Mouse (Mus musculus): Measurements from ENCODE around the gene Naa80. TPM values are rescaled to one million over a fixed set of nuclear protein-coding genes. Genes with fewer than 3 reads are reported as not detected.

Gene Naa80
- polyA plus RNA-seq, 1 experiment: 46.3 TPM

DNA sequence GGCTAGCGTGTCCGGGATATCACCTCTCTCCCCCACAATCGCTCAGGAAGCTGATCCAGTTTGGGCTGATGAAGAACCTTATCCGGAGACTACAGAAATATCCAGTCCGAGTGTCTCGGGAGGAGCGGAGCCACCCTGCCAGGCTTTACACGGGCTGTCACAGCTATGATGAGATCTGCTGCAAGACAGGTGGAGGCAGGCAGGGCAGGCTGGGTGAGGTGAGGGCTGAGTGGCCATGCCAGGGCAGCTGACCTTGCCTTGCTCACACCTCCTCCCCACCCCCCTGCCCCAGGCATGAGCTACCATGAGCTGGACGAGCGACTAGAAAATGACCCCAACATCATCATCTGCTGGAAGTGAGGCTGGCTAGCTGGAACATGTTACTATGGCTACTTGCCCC lies 33.5 kb upstream of the Naa80 start:
- Histone ChIP-seq H3K36me3 (ENCODE audit: control insufficient read depth, insufficient read depth, low read length) (peaks cover 8% of the 10 kb centered on the region; the same call in 1 of the 2 replicates), H3K27ac (ENCODE audit: insufficient read depth, low read depth, low read length) (no peak overlapping the region), H3K4me3 (ENCODE audit: low read depth, low read length) (no peak overlapping the region), H3K4me1 (ENCODE audit: control insufficient read depth, insufficient read depth, insufficient read length, low read length) (peaks cover 15% of the 10 kb centered on the region), H3K27me3 (ENCODE audit: control insufficient read depth, insufficient read depth, low read length) (no peaks in the 10 kb centered on the region)
- TF ChIP-seq POLR2A (IDR thresholded peaks at IDR 0.05; ENCODE audit: low read depth, low read length): no peak
- no peak for TF ChIP-seq CTCF (IDR thresholded peaks at IDR 0.05; ENCODE audit: extremely low read depth, insufficient read length, insufficient replicate concordance, low read depth, low read length)
- 89% methylated on average over 10 of the region's 10 CpGs for WGBS

DNA sequence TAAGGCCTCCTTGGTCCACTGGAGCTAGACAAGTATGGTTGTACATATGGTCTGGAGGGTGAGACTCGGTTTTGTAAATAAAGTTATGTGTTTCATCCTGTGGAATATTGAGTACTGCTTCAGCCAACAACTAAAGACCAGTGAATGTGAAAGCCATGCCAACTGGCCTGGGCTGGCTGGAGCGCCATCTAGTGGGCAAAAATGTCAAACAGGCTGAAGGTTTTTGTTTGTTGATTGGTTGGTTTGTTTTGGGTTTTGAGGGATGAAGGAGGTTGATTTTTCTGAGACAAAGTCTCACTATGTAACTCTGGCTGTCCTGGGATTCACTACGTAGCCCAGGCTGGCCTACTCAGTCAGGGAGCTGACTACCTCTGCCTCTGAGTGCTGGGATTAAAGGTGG lies 33.1 kb upstream of the Naa80 start:
- TF ChIP-seq CTCF (IDR thresholded peaks at IDR 0.05; ENCODE audit: extremely low read depth, insufficient read length, insufficient replicate concordance, low read depth, low read length): peak; percentile 95; the same call in 1 of the 2 replicates
- TF ChIP-seq POLR2A (IDR thresholded peaks at IDR 0.05; ENCODE audit: low read depth, low read length): no peak
- Histone ChIP-seq H3K4me3 (ENCODE audit: low read depth, low read length) (no peak overlapping the region), H3K36me3 (ENCODE audit: control insufficient read depth, insufficient read depth, low read length) (peaks cover 8% of the 10 kb centered on the region; the same call in 1 of the 2 replicates), H3K27ac (ENCODE audit: insufficient read depth, low read depth, low read length) (no peak overlapping the region), H3K4me1 (ENCODE audit: control insufficient read depth, insufficient read depth, insufficient read length, low read length) (peaks cover 15% of the 10 kb centered on the region), H3K27me3 (ENCODE audit: control insufficient read depth, insufficient read depth, low read length) (no peaks in the 10 kb centered on the region)
- 18% methylated on average over 3 of the region's 3 CpGs for WGBS

DNA sequence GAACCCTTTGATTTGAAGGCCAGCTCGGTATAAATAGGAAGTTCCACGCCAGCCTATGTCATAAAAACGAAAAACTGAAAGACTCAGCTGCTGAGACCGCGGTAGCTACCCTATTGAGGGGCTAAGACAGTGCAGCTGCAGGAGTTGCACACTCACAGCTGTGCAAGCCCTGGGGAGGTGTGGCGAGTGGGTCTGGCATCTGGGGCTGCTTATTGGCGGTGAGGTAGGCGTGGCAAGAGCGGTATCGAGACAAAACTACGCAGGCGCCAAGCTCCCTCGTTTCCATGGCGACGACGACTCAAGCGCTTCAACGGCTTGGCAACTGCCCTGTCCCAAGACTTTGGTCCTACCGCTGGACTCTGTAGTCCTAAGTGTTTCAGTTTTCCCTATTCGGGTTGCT lies 31.7 kb upstream of the Naa80 start, which contains the start of gene Zmynd10:
TSS of gene Zmynd10 (plus strand) at position 273 of the 400 bp plus-strand sequence.
- H3K4me1 ChIP-seq (ENCODE audit: control insufficient read depth, insufficient read depth, insufficient read length, low read length): peaks cover 18% of the 10 kb centered on the region
- no peaks in the 10 kb centered on the region for H3K27me3 ChIP-seq (ENCODE audit: control insufficient read depth, insufficient read depth, low read length)
- peaks cover 8% of the 10 kb centered on the region; the same call in 1 of the 2 replicates for H3K36me3 ChIP-seq (ENCODE audit: control insufficient read depth, insufficient read depth, low read length)
- no peak within 1 kb of the TSS for H3K27ac ChIP-seq (ENCODE audit: insufficient read depth, low read depth, low read length)
- 2% methylated on average over 20 of the region's 20 CpGs for WGBS
- TF ChIP-seq POLR2A (IDR thresholded peaks at IDR 0.05; ENCODE audit: low read depth, low read length) (no peak), CTCF (IDR thresholded peaks at IDR 0.05; ENCODE audit: extremely low read depth, insufficient read length, insufficient replicate concordance, low read depth, low read length) (no peak)
- H3K4me3 ChIP-seq (ENCODE audit: low read depth, low read length): peak within 1 kb of the TSS; percentile 27

DNA sequence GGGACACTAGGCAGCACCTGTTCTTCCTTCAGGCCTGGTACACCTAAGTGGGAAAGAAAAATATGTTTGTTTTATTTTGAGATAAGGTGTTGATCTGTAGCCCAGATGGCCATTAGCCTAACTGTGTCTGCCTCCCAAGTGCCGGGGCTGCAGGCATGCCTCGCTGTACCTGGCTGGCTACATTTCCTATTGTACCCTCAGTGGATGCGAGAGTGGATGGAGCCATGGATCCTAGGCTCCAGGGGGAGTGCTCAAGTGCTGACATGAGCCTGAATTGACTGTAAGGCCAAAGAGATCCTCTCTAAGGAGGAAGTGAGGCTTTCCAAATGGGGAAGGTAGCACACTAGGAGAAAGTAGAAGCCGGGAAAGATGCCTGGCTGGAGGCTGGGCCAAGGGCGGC lies 30.7 kb upstream of the Naa80 start:
- no peak for TF ChIP-seq POLR2A (IDR thresholded peaks at IDR 0.05; ENCODE audit: low read depth, low read length)
- no peak for TF ChIP-seq CTCF (IDR thresholded peaks at IDR 0.05; ENCODE audit: extremely low read depth, insufficient read length, insufficient replicate concordance, low read depth, low read length)
- Histone ChIP-seq H3K36me3 (ENCODE audit: control insufficient read depth, insufficient read depth, low read length) (peaks cover 8% of the 10 kb centered on the region; the same call in 1 of the 2 replicates), H3K27ac (ENCODE audit: insufficient read depth, low read depth, low read length) (no peak overlapping the region), H3K4me3 (ENCODE audit: low read depth, low read length) (no peak overlapping the region), H3K4me1 (ENCODE audit: control insufficient read depth, insufficient read depth, insufficient read length, low read length) (peaks cover 18% of the 10 kb centered on the region), H3K27me3 (ENCODE audit: control insufficient read depth, insufficient read depth, low read length) (no peaks in the 10 kb centered on the region)
- 69% methylated on average over 5 of the region's 5 CpGs for WGBS

DNA sequence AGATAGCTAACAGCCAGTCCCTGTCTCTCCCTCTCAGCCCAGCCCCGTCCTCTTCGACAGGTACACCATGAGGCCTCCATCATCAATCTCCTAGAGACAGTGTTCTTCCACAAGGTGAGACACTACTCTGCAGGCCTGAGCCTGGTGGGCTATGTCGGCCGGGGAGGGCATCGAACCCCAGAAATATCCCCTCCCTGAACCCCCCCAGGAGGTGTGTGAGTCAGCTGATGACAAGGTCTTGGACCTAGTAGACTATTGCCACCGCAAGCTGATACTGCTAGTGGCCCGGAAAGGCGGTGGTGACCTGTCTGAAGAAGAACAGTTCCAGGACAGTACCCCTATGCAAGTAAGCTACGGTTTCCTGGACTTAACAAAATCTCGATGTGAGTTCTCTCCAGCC lies 29.9 kb upstream of the Naa80 start:
- 92% methylated on average over 10 of the region's 10 CpGs for WGBS
- Histone ChIP-seq H3K4me1 (ENCODE audit: control insufficient read depth, insufficient read depth, insufficient read length, low read length) (peaks cover 19% of the 10 kb centered on the region), H3K36me3 (ENCODE audit: control insufficient read depth, insufficient read depth, low read length) (peaks cover 8% of the 10 kb centered on the region; the same call in 1 of the 2 replicates), H3K27ac (ENCODE audit: insufficient read depth, low read depth, low read length) (no peak overlapping the region), H3K4me3 (ENCODE audit: low read depth, low read length) (no peak overlapping the region), H3K27me3 (ENCODE audit: control insufficient read depth, insufficient read depth, low read length) (no peaks in the 10 kb centered on the region)
- no peak for TF ChIP-seq POLR2A (IDR thresholded peaks at IDR 0.05; ENCODE audit: low read depth, low read length)
- TF ChIP-seq CTCF (IDR thresholded peaks at IDR 0.05; ENCODE audit: extremely low read depth, insufficient read length, insufficient replicate concordance, low read depth, low read length): no peak

DNA sequence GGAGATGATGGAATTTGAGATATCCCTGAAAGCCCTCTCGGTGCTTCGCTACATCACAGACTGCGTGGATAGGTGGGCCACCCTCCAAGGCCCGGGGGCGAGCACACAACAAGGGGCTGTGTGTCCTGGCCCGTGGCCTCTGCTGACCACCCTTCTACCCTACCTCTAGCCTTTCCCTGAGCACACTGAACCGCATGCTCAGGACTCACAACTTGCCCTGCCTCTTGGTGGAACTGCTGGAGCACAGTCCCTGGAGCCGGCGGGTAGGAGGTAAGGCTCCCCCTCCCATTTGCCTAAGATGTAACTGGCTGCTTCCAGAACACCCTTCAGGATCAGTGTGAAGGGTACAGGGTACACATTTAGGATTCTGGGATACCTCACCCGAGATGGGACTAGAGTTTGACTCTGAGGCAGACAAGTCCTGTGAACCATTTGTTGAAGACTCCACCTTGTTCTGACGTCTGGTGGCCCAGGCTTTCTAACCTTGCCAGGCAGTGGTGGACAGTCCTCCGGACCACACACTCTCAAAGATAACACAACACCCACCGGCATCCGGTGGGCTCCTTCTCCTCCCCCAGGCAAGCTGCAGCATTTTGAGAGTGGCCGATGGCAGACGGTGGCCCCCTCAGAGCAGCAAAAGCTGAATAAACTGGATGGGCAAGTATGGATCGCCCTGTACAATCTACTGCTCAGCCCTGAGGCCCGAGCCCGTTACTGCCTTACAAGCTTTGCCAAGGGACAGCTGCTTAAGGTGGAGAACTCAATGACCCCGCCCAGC lies 29.2 kb upstream of the Naa80 start:
- Histone ChIP-seq H3K27ac (ENCODE audit: insufficient read depth, low read depth, low read length) (no peak overlapping the region), H3K4me1 (ENCODE audit: control insufficient read depth, insufficient read depth, insufficient read length, low read length) (peaks cover 21% of the 10 kb centered on the region), H3K36me3 (ENCODE audit: control insufficient read depth, insufficient read depth, low read length) (peaks cover 3% of the 10 kb centered on the region; the same call in 1 of the 2 replicates), H3K27me3 (ENCODE audit: control insufficient read depth, insufficient read depth, low read length) (no peaks in the 10 kb centered on the region), H3K4me3 (ENCODE audit: low read depth, low read length) (no peak overlapping the region)
- 91% methylated on average over 20 of the region's 20 CpGs for WGBS
- TF ChIP-seq POLR2A (IDR thresholded peaks at IDR 0.05; ENCODE audit: low read depth, low read length): no peak
- TF ChIP-seq CTCF (IDR thresholded peaks at IDR 0.05; ENCODE audit: extremely low read depth, insufficient read length, insufficient replicate concordance, low read depth, low read length): no peak

DNA sequence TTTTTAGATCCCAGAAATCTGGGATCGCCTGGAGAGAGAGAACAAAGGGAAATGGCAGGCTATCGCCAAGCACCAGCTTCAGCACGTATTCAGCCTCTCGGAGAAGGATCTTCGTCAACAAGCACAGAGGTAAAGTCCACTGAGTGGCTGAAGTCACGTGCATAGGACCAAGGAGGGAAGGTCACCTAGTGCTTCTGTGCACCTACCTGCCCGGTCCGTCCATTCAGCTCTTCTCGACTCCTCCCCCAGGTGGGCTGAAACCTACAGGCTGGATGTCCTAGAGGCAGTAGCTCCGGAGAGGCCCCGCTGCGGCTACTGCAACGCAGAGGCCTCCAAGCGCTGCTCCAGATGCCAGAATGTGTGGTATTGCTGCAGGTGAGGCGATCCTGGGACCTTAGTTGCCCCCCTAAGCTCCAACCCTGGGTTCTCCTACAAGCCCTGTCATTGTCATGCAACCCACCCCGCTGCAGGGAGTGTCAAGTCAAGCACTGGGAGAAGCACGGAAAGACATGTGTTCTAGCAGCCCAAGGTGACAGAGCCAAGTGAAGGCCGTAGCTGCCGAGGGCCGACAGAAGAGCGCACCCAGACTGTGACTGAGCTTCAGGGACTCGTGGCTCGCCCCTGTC lies 28.1 kb upstream of the Naa80 start:
- H3K36me3 ChIP-seq (ENCODE audit: control insufficient read depth, insufficient read depth, low read length): no peaks in the 10 kb centered on the region
- H3K4me3 ChIP-seq (ENCODE audit: low read depth, low read length): no peak overlapping the region
- H3K4me1 ChIP-seq (ENCODE audit: control insufficient read depth, insufficient read depth, insufficient read length, low read length): peaks cover 21% of the 10 kb centered on the region
- H3K27me3 ChIP-seq (ENCODE audit: control insufficient read depth, insufficient read depth, low read length): no peaks in the 10 kb centered on the region
- no peak for TF ChIP-seq POLR2A (IDR thresholded peaks at IDR 0.05; ENCODE audit: low read depth, low read length)
- TF ChIP-seq CTCF (IDR thresholded peaks at IDR 0.05; ENCODE audit: extremely low read depth, insufficient read length, insufficient replicate concordance, low read depth, low read length): no peak
- H3K27ac ChIP-seq (ENCODE audit: insufficient read depth, low read depth, low read length): peak overlapping the region; percentile 33; the same call in 1 of the 2 replicates
- 58% methylated on average over 23 of the region's 23 CpGs for WGBS

Measured in small intestine, adult 2 months (tissue).